Mouse (Mus musculus) retina, postnatal 1 day (tissue): ENCODE results near the gene Hhipl1.

Experiments
- DNase-seq: peaks from one replicate; pipeline ENCODE4 v3.0.0-alpha.2; 2012

Hhipl1 gene

GRCm38 (mm10) chr12:108367909-108368308 is 61.8 kb downstream of the Hhipl1 start:
- no peak for DNase-seq

GRCm38 (mm10) chr12:108368921-108369320 is 62.9 kb downstream of the Hhipl1 start:
- no peak for DNase-seq

DNA sequence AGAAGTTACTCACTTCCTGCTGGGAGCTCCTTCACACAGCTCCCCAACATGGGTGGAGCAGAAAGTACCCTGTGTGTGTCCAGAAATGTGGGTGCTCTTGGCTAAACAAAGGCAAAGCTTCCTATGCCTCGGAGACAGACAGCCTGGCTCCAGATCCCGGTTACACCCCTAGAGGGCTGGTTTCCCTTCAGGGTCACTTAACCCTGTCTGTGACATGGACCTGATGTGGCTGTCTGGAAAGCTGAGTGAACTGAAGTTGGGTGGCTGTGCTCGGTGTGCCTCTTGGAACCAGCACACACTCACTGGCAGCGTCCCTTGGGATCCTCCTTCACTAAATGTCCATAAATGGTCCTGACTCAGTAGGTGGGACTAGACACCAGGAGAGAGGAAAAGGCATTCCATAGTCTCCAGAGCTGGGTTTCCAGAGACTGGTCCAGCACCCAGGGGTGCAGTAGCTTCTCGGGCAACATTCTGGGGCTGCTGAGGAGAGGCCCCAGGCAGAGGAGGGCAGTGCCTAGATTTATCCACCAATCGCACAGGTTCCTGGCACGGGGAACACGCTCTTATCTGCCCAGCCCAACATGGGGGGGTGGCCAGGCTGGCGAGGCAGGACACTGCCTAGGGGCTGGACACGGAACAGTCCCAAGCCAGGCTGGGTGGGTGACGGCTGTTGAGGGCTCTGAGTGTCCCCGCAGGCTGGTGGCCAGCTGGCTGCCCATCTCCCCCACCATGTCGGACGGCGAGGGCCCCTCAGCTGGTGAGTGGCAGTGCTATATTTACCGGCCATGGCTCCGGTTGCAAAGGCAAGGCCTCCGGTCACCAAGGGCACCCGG is 64.7 kb downstream of the Hhipl1 start, which contains the start of gene Eml1:
TSS of gene Eml1 (plus strand) at position 362 of the 833 bp plus-strand sequence.
- no peak for DNase-seq

- DNase-seq: no peak
Measured at GRCm38 (mm10) chr12:108371429-108371765, 65.3 kb downstream of the Hhipl1 start.

DNA sequence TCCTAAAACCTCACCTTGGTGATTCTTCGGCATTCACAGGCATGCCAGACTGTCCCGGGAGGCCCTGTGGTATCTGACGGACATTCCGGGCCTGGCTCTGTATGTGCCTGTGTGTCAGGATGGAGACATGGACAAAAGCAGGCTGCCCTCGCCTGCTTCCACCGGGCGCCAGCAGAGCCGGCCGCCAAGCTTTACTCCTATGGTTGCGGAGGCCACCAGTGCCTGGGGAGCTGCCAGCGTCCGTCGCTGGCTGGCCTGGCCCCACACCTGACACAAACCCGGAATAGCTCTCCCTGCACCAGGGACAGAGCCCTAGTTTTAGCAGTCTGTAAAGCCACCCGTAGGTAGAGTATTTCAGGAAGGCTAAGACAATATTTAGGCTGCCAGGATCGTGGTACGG is 66.2 kb downstream of the Hhipl1 start:
- DNase-seq: no peak

GRCm38 (mm10) chr12:108373611-108374010 is 67.5 kb downstream of the Hhipl1 start:
- no peak for DNase-seq

DNA sequence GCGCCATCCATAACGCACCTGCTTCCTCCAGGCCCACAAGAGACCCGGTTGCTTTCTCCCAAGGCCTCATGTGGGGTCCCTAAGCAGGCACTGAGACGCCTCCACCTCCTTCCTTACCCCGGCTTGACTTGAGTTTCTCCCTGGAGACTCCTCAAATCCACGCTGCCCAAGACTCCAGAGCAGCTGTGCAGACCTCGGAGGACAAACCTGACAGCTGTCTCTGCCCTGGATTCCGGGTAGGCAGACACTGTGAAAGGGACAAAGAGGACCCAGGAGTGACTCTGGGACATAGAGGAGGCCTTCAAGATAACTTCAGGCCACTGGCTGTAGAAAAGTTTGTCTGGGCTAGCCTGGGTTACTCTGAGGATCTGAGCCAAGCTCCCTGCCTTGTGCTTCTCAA is 68.6 kb downstream of the Hhipl1 start:
- DNase-seq: no peak

GRCm38 (mm10) chr12:108378379-108379133 is 72.5 kb downstream of the Hhipl1 start:
- no peak for DNase-seq
